Mouse (Mus musculus): Measurements from ENCODE around the gene Adam22. TPM values are rescaled to one million over a fixed set of nuclear protein-coding genes. Genes with fewer than 3 reads are reported as not detected.
"Not testable (repeated sequence)": the region's sequence is repeated elsewhere in the genome, so short reads cannot be mapped to it uniquely, and the experiment has no call there.

The Adam22 gene
- polyA plus RNA-seq, 1 experiment from 2014 or later = 0.24 TPM

DNA sequence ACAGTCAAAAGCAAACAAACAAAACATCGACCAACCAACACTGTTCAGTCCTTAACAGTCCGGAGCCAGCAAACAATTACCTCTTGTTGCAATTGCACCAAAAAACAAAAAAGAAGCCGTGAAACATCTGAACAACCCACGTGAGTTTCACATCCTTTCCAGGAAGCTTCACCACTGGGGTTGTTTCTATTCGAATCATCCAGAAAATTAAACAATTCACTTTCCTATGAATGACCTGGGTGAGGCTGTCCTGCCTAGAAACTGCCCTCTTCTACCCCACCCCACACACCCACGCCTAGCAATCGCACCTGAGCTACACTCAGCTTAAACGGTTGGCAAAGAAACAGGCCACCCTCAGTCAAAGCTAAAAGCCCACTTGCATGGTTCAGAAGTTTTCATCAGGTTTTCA lies 312.2 kb downstream of the Adam22 start:
- H3K9me3 ChIP-seq (replicated peaks) = no peaks in the 10 kb centered on the region
- H3K4me1 ChIP-seq (replicated peaks) = peaks cover 28% of the 10 kb centered on the region
- no peaks in the 10 kb centered on the region for H3K27me3 ChIP-seq
- WGBS (ENCODE audit: insufficient replicate concordance) = 23% methylated on average over 8 of the region's 8 CpGs
- peak overlapping the region; percentile 82 for H3K4me2 ChIP-seq
- peak overlapping the region; percentile 89 for H3K27ac ChIP-seq (replicated peaks)
- peak overlapping the region; percentile 88 for H3K4me3 ChIP-seq (replicated peaks)
- H3K9ac ChIP-seq = peak overlapping the region; percentile 88
- 0 out of 2 replicates have a peak, but pooled peaks have one; percentile 20 for ATAC-seq (ENCODE audit: insufficient read depth)
- H3K36me3 ChIP-seq (replicated peaks) = peaks cover 24% of the 10 kb centered on the region

GRCm38 (mm10) chr5:8053827-8054226 lies 314.1 kb downstream of the Adam22 start:
- Histone ChIP-seq H3K4me1 (replicated peaks) (peaks cover 28% of the 10 kb centered on the region), H3K4me2 (no peak overlapping the region), H3K36me3 (replicated peaks) (peaks cover 9% of the 10 kb centered on the region), H3K27me3 (no peaks in the 10 kb centered on the region), H3K9ac (no peak overlapping the region), H3K9me3 (replicated peaks) (no peaks in the 10 kb centered on the region), H3K4me3 (replicated peaks) (no peak overlapping the region), H3K27ac (replicated peaks) (no peak overlapping the region)
- 79% methylated on average over 4 of the region's 4 CpGs for WGBS (ENCODE audit: insufficient replicate concordance)
- no peak for ATAC-seq (ENCODE audit: insufficient read depth)

GRCm38 (mm10) chr5:8045855-8046254 lies 322.1 kb downstream of the Adam22 start, which contains the start of gene Sri:
TSS of gene Sri (plus strand) at chr5:8046078.
- ATAC-seq (ENCODE audit: insufficient read depth) = no peak
- WGBS (ENCODE audit: insufficient replicate concordance) = 63% methylated on average over 6 of the region's 6 CpGs

GRCm38 (mm10) chr5:8034596-8034995 lies 333.4 kb downstream of the Adam22 start:
- not testable (repeated sequence) for H3K27ac ChIP-seq (replicated peaks); H3K36me3 ChIP-seq (replicated peaks); H3K4me2 ChIP-seq; H3K9me3 ChIP-seq (replicated peaks); H3K4me1 ChIP-seq (replicated peaks); ATAC-seq (ENCODE audit: insufficient read depth); H3K4me3 ChIP-seq (replicated peaks); H3K27me3 ChIP-seq; H3K9ac ChIP-seq
- 76% methylated on average over 6 of the region's 6 CpGs for WGBS (ENCODE audit: insufficient replicate concordance)

More at GRCm38 (mm10) chr5:8045855-8046254, 322.1 kb downstream of the Adam22 start, which contains the start of gene Sri:
- no peak within 1 kb of the TSS for H3K4me2 ChIP-seq
- H3K27me3 ChIP-seq = no peaks in the 10 kb centered on the region
- no peaks in the 10 kb centered on the region for H3K4me1 ChIP-seq (replicated peaks)
- H3K27ac ChIP-seq (replicated peaks) = no peak within 1 kb of the TSS
- H3K9me3 ChIP-seq (replicated peaks) = no peaks in the 10 kb centered on the region
- H3K9ac ChIP-seq = no peak within 1 kb of the TSS
- H3K36me3 ChIP-seq (replicated peaks) = no peaks in the 10 kb centered on the region
- H3K4me3 ChIP-seq (replicated peaks) = no peak within 1 kb of the TSS

Small RNAs within 50 kb of the gene (microRNA-seq; reads per million reads assigned to microRNA genes)
- gene Gm24196 = not detected

Other genes with a start within 250 kb of the Adam22 start
- gene Dbf4, start 54.6 kb upstream of the Adam22 start, polyA plus RNA-seq (2015; fragmentation: Nextera tagmentation; extraction: Ambion mirVana) = 24.0 and 27.4 TPM in 2 replicates
- gene Slc25a40, start 54.7 kb upstream of the Adam22 start, polyA plus RNA-seq (2015; fragmentation: Nextera tagmentation; extraction: Ambion mirVana) = 2.8 and 3.5 TPM in 2 replicates

All from liver, embryonic 15.5 days (tissue).